In the genomic region with DNA sequence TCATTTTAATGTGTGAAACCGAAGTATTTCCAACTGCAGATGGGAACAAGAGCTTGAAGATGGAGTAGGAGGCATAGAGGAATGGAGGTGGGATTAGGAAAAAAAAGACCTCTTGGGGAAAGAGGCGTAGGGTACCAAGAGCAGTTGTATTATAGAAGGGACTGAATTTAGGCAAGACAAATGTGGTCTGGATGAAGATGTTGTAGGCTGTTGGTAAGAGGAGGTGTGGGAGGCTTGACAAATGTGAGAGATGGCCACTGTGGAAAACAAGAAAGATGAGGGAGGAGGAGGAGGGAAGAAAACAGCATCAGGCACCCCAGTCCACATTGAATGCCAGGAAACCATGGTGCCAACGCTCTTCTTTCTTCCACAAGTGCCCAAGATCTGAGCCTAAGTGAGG, we compare ENCODE assay signal across 20 mouse cellular contexts.
"Had no signal": no experiment of that assay in that cellular context is flagged by ENCODE, and none has a peak within 500 bp of the region (broad histone marks: within the 10 kb centered on the region; RNA-seq: fewer than 3 reads in every experiment).

No protein-coding gene starts in this region.

- H3K4me3 ChIP-seq: limb, embryonic 10.5 days; limb, embryonic 13.5 days; liver, embryonic 12.5 days; liver, embryonic 15.5 days; lung, embryonic 15.5 days; megakaryocyte, embryonic 14.5 days; stomach, embryonic 15.5 days had no signal

- H3K27me3 ChIP-seq: limb, embryonic 13.5 days; liver, embryonic 12.5 days; liver, embryonic 15.5 days; lung, embryonic 15.5 days; megakaryocyte, embryonic 14.5 days; stomach, embryonic 15.5 days had no signal

- H3K9me3 ChIP-seq: limb, embryonic 10.5 days; limb, embryonic 13.5 days; lung, embryonic 15.5 days; stomach, embryonic 15.5 days had no signal

- DNase-seq: kidney, adult 18-20 months; kidney, adult 9 months; kidney, postnatal 14 days; kidney, postnatal 4 days; liver; lung, adult 18-20 months; lung, postnatal 10 days; lung, postnatal 36 days; midbrain, embryonic 14.5 days; spleen, adult 18-20 months; thymus, adult 18-20 months; thymus, postnatal 14 days; thymus, postnatal 4 days had no signal

- H3K27ac ChIP-seq: limb, embryonic 10.5 days; limb, embryonic 13.5 days; liver, embryonic 12.5 days; liver, embryonic 15.5 days; lung, embryonic 15.5 days; stomach, embryonic 15.5 days had no signal

- H3K36me3 ChIP-seq: limb, embryonic 10.5 days; limb, embryonic 13.5 days; liver, embryonic 12.5 days; liver, embryonic 15.5 days; lung, embryonic 15.5 days; stomach, embryonic 15.5 days had no signal

- H3K4me1 ChIP-seq: limb, embryonic 10.5 days; limb, embryonic 13.5 days; liver, embryonic 12.5 days; liver, embryonic 15.5 days; lung, embryonic 15.5 days; megakaryocyte, embryonic 14.5 days; stomach, embryonic 15.5 days had no signal
